Mouse (Mus musculus) liver, postnatal 0 days (tissue): Measurements from ENCODE around the gene Zfp651.

Experiments used
- CTCF ChIP-seq: sonication (generic); IDR thresholded peaks from 2 replicates; pipeline ENCODE4 v1.5.1; 2016; ENCODE audit warnings: antibody characterized with exemption, low read depth
- EP300 ChIP-seq: IDR thresholded peaks from 2 replicates; pipeline ENCODE4 v1.6.1; 2016; ENCODE audit warnings: antibody characterized with exemption, low read depth, mild to moderate bottlenecking

DNA sequence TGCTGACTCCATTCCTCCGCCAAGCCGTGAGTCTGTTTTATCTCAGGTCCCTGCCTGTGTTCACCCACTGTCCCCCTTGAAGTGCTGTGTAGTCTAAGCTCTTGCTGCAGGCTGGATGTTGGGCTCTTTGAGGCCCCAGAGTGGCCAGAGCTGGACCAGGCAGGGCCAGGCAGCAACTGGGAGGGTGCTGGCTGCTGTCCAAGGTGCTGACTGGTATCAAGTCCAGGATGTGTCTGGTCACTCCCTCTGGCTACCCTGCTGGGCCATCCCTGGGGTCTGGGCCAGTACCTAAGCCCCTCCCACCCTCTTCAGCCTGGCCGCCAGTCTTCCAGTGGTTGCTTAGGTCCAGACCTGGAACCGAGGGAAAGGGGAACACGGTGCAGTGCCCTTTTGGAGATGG is 32.1 kb downstream of the Zfp651 start:
- TF ChIP-seq CTCF (no peak), EP300 (no peak)
